Mouse (Mus musculus): ENCODE measurements around the gene Mex3b. TPM values are rescaled to one million over a fixed set of nuclear protein-coding genes. Genes with fewer than 3 reads are reported as not detected.

The Mex3b gene
- polyA plus RNA-seq, 1 experiment from 2014 or later, result 53.1 TPM

DNA sequence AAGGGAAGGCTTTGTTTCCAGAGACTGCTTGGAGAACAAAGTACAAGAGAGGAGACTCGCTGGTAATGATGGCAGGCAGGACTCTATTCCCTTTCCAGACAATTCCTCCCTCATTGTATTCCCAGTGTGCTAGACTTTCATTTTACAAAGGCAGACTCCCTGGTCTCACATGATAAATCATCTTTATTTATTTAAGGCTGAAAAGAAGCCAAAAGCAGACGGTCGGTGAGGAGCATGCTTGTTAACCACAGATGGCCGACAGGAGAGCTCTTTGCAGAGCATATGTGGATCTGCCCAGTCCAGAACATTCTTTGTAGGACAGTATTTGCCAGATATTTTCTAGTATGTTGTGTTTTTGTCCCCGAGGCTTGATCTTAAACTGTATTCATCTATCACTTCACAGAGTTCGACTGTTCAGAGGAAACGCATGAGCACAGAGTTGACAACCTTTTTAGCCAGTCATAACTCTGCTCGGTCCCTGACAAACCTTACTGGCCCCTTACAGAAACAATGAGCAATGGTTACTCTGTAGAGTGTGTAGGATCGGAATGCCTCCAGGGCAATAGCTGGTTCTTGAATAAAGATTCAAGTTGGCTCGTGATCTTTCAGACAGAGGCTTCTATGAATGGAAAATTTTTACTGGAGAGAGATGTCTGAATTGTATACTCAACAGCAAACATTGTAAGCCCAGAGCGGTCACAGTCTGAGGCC lies 28.0 kb upstream of the Mex3b start:
- Histone ChIP-seq H3K4me2 (ENCODE audit: low read length) (no peak overlapping the region), H3K9ac (ENCODE audit: low read length) (no peak overlapping the region), H3K4me1 (ENCODE audit: control insufficient read depth, insufficient read depth, low read length) (peaks cover 2% of the 10 kb centered on the region; the same call in 1 of the 2 replicates), H3K36me3 (ENCODE audit: control insufficient read depth, insufficient read depth, low read length) (no peaks in the 10 kb centered on the region), H3K27me3 (replicated peaks; ENCODE audit: control insufficient read depth, insufficient read depth, low read length) (no peaks in the 10 kb centered on the region), H3K27ac (ENCODE audit: low read depth, low read length) (no peak overlapping the region), H3K9me3 (replicated peaks; ENCODE audit: control insufficient read depth, low read length) (no peaks in the 10 kb centered on the region), H3K4me3 (ENCODE audit: low read depth, low read length) (no peak overlapping the region)
- DNase-seq (ENCODE audit: low spot score) (peak; percentile 38), ATAC-seq (no peak)
- 65% methylated on average over 11 of the region's 11 CpGs for WGBS

GRCm38 (mm10) chr7:82842222-82842920 lies 24.8 kb upstream of the Mex3b start:
- H3K4me1 ChIP-seq (ENCODE audit: control insufficient read depth, insufficient read depth, low read length), result peaks cover 2% of the 10 kb centered on the region; the same call in 1 of the 2 replicates
- H3K9me3 ChIP-seq (replicated peaks; ENCODE audit: control insufficient read depth, low read length), result no peaks in the 10 kb centered on the region
- 0 out of 2 replicates have a peak overlapping the region, but pooled peaks have one; percentile 16 for H3K4me2 ChIP-seq (ENCODE audit: low read length)
- no peaks in the 10 kb centered on the region for H3K36me3 ChIP-seq (ENCODE audit: control insufficient read depth, insufficient read depth, low read length)
- 15% methylated on average over 10 of the region's 10 CpGs for WGBS
- no peaks in the 10 kb centered on the region for H3K27me3 ChIP-seq (replicated peaks; ENCODE audit: control insufficient read depth, insufficient read depth, low read length)
- no peak overlapping the region for H3K27ac ChIP-seq (ENCODE audit: low read depth, low read length)
- DNase-seq (ENCODE audit: low spot score) (peak; percentile 46), ATAC-seq (peak; percentile 75)
- H3K9ac ChIP-seq (ENCODE audit: low read length), result peak overlapping the region; percentile 17; the same call in 1 of the 2 replicates
- H3K4me3 ChIP-seq (ENCODE audit: low read depth, low read length), result no peak overlapping the region

DNA sequence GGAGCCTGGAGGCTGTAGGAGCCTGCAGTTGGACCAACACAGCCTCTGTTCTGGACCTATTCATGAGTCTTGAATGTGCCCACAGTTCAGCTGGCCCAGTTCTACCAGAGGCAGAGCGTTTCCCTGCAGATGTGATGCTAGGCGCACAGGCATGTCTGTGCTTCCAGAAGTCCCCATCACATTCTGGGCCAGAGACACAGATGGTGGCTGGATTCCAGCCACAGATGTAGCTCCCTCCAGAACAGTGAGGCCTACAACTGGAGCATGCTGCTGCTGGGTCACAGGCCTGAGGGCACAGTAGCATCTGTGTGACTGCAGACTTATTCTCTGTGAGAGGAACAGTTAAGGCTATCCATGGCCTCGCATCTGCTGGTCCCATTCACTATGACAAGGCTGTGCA lies 16.4 kb upstream of the Mex3b start:
- Histone ChIP-seq H3K9me3 (replicated peaks; ENCODE audit: control insufficient read depth, low read length) (no peaks in the 10 kb centered on the region), H3K36me3 (ENCODE audit: control insufficient read depth, insufficient read depth, low read length) (no peaks in the 10 kb centered on the region), H3K27ac (ENCODE audit: low read depth, low read length) (no peak overlapping the region), H3K27me3 (replicated peaks; ENCODE audit: control insufficient read depth, insufficient read depth, low read length) (no peaks in the 10 kb centered on the region), H3K4me3 (ENCODE audit: low read depth, low read length) (no peak overlapping the region), H3K9ac (ENCODE audit: low read length) (no peak overlapping the region), H3K4me2 (ENCODE audit: low read length) (no peak overlapping the region), H3K4me1 (ENCODE audit: control insufficient read depth, insufficient read depth, low read length) (no peaks in the 10 kb centered on the region)
- WGBS, result 92% methylated on average over 3 of the region's 3 CpGs
- no peak for DNase-seq (ENCODE audit: low spot score)
- no peak for ATAC-seq

GRCm38 (mm10) chr7:82851670-82852069 lies 15.5 kb upstream of the Mex3b start:
- no peak for ATAC-seq
- no peak overlapping the region for H3K27ac ChIP-seq (ENCODE audit: low read depth, low read length)
- no peak overlapping the region for H3K4me3 ChIP-seq (ENCODE audit: low read depth, low read length)
- no peak overlapping the region for H3K9ac ChIP-seq (ENCODE audit: low read length)
- no peaks in the 10 kb centered on the region for H3K27me3 ChIP-seq (replicated peaks; ENCODE audit: control insufficient read depth, insufficient read depth, low read length)
- DNase-seq (ENCODE audit: low spot score), result no peak
- no peaks in the 10 kb centered on the region for H3K4me1 ChIP-seq (ENCODE audit: control insufficient read depth, insufficient read depth, low read length)
- no peaks in the 10 kb centered on the region for H3K36me3 ChIP-seq (ENCODE audit: control insufficient read depth, insufficient read depth, low read length)
- H3K9me3 ChIP-seq (replicated peaks; ENCODE audit: control insufficient read depth, low read length), result no peaks in the 10 kb centered on the region
- 93% methylated on average over 4 of the region's 4 CpGs for WGBS
- H3K4me2 ChIP-seq (ENCODE audit: low read length), result no peak overlapping the region

- DNase-seq (ENCODE audit: low spot score) (no peak), ATAC-seq (0 out of 2 replicates have a peak, but pooled peaks have one; percentile 46)
- 10% methylated on average over 3 of the region's 3 CpGs for WGBS
These were observed 12.9 kb upstream of the Mex3b start for GRCm38 (mm10) chr7:82854195-82854766.

DNA sequence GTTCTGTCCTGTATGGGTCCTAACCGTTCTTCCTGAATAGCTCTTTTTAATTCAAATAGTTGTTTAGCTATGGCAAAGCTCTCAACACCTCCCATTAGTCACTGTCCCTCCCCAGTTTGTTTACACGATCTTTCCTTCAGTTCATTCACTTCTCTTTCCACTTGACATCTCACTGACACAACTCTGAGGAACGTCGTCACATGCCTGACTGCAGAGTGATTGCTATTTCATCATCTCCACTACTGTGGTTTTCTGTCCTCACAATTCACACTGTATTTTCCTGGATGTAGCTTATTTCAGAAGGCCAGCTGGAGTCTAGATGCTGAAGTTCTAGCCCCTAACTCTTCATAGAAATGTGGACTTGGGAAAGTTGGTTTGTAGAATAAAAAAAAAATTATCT lies 8.5 kb upstream of the Mex3b start:
- Histone ChIP-seq H3K4me2 (ENCODE audit: low read length) (no peak overlapping the region), H3K4me3 (ENCODE audit: low read depth, low read length) (no peak overlapping the region), H3K36me3 (ENCODE audit: control insufficient read depth, insufficient read depth, low read length) (no peaks in the 10 kb centered on the region), H3K27me3 (replicated peaks; ENCODE audit: control insufficient read depth, insufficient read depth, low read length) (no peaks in the 10 kb centered on the region), H3K4me1 (ENCODE audit: control insufficient read depth, insufficient read depth, low read length) (peaks cover 2% of the 10 kb centered on the region; the same call in 1 of the 2 replicates), H3K9ac (ENCODE audit: low read length) (no peak overlapping the region), H3K9me3 (replicated peaks; ENCODE audit: control insufficient read depth, low read length) (no peaks in the 10 kb centered on the region), H3K27ac (ENCODE audit: low read depth, low read length) (no peak overlapping the region)
- ATAC-seq (no peak), DNase-seq (ENCODE audit: low spot score) (no peak)
- 41% methylated on average over 4 of the region's 4 CpGs for WGBS

More at GRCm38 (mm10) chr7:82854195-82854766, 12.9 kb upstream of the Mex3b start:
- Histone ChIP-seq H3K4me2 (ENCODE audit: low read length) (no peak overlapping the region), H3K9me3 (replicated peaks; ENCODE audit: control insufficient read depth, low read length) (no peaks in the 10 kb centered on the region), H3K4me3 (ENCODE audit: low read depth, low read length) (no peak overlapping the region), H3K27ac (ENCODE audit: low read depth, low read length) (no peak overlapping the region), H3K4me1 (ENCODE audit: control insufficient read depth, insufficient read depth, low read length) (no peaks in the 10 kb centered on the region), H3K36me3 (ENCODE audit: control insufficient read depth, insufficient read depth, low read length) (no peaks in the 10 kb centered on the region), H3K27me3 (replicated peaks; ENCODE audit: control insufficient read depth, insufficient read depth, low read length) (no peaks in the 10 kb centered on the region), H3K9ac (ENCODE audit: low read length) (no peak overlapping the region)

DNA sequence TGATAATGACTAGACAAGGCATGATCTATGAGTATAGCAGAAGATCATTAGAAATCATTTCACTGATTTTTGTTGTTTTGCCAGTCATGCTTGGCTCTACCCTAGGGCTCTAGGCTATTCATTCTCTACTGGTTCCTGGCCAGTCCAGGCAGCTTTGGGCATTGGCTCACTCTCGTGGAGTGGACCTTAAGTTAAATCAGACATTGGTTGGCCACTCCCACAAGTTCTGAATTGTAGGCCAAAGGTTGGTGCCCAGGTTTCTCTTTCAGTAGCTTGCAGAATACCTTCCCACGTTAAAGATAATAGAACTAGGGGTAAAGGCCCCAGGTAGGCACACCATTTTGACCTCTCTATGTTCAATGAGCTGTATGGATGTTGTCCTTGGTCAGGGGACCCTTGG lies 6.5 kb upstream of the Mex3b start:
- Histone ChIP-seq H3K9me3 (replicated peaks; ENCODE audit: control insufficient read depth, low read length) (no peaks in the 10 kb centered on the region), H3K4me3 (ENCODE audit: low read depth, low read length) (no peak overlapping the region), H3K27ac (ENCODE audit: low read depth, low read length) (no peak overlapping the region), H3K9ac (ENCODE audit: low read length) (no peak overlapping the region), H3K4me1 (ENCODE audit: control insufficient read depth, insufficient read depth, low read length) (peaks cover 12% of the 10 kb centered on the region), H3K36me3 (ENCODE audit: control insufficient read depth, insufficient read depth, low read length) (no peaks in the 10 kb centered on the region), H3K4me2 (ENCODE audit: low read length) (no peak overlapping the region), H3K27me3 (replicated peaks; ENCODE audit: control insufficient read depth, insufficient read depth, low read length) (no peaks in the 10 kb centered on the region)
- ATAC-seq (no peak), DNase-seq (ENCODE audit: low spot score) (no peak)
- WGBS, result 69% methylated on average over 2 of the region's 2 CpGs

DNA sequence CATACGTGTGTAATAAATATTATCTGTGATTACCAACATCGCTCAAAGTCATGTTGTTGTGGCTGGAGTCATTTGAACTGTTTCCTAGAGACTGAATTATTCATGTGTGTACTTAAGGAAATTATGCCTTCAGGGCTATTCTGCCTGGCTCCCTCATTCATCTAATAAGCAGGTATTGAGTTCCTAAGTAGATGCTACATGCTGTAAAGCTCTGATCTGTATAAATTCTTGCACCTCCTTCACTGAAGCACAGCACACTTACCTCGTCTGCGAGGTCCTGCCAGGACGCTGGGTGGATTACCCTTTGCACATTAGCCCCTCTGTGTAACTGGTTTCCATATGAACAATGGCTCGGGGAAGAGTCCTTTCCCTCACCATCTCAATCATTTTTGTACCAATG lies 3.8 kb upstream of the Mex3b start:
- Histone ChIP-seq H3K4me1 (ENCODE audit: control insufficient read depth, insufficient read depth, low read length) (peaks cover 12% of the 10 kb centered on the region), H3K27me3 (replicated peaks; ENCODE audit: control insufficient read depth, insufficient read depth, low read length) (no peaks in the 10 kb centered on the region), H3K4me3 (ENCODE audit: low read depth, low read length) (no peak overlapping the region), H3K4me2 (ENCODE audit: low read length) (no peak overlapping the region), H3K9me3 (replicated peaks; ENCODE audit: control insufficient read depth, low read length) (no peaks in the 10 kb centered on the region), H3K9ac (ENCODE audit: low read length) (no peak overlapping the region), H3K27ac (ENCODE audit: low read depth, low read length) (peak overlapping the region; percentile 23; the same call in 1 of the 2 replicates), H3K36me3 (ENCODE audit: control insufficient read depth, insufficient read depth, low read length) (no peaks in the 10 kb centered on the region)
- no peak for ATAC-seq
- WGBS, result 34% methylated on average over 6 of the region's 6 CpGs
- peak; percentile 23 for DNase-seq (ENCODE audit: low spot score)

All from forebrain, embryonic 14.5 days (tissue).